Mouse (Mus musculus) left cerebral cortex, adult 18-20 months (tissue): ENCODE results near the gene Mcur1. TPM values are rescaled to one million over a fixed set of nuclear protein-coding genes. Genes with fewer than 3 reads are reported as not detected.

Source experiments
- DNase-seq, 2 experiments: peaks; one replicate each; pipeline ENCODE4 v3.0.0; 2021 to 2022; ENCODE audit warnings: low spot score in 2 of 2, mixed read lengths in 1 of 2
- long read RNA-seq, 2 experiments: library from polyadenylated mRNA; stranded (forward); transcript quantifications; one replicate each; pipeline ENCODE4 v2.0.0; 2021
- total RNA-seq, 2 experiments: library from RNA; stranded (reverse); gene quantifications; 2 replicates each; pipeline ENCODE4 v1.2.3; 2021

The Mcur1 gene
- total RNA-seq, result 10 to 100 TPM; 17.1 to 17.9 TPM
- long read RNA-seq, experiment 1, full-length matches to known transcripts, result 19 of 21 reads
- long read RNA-seq, experiment 1, partial matches to known transcripts, result 0 of 21 reads
- long read RNA-seq, experiment 1, other reads (novel, unspliced or antisense), result 2 of 21 reads
- long read RNA-seq, experiment 2, full-length matches to known transcripts, result 8 of 17 reads
- long read RNA-seq, experiment 2, partial matches to known transcripts, result 0 of 17 reads
- long read RNA-seq, experiment 2, other reads (novel, unspliced or antisense), result 9 of 17 reads

DNA sequence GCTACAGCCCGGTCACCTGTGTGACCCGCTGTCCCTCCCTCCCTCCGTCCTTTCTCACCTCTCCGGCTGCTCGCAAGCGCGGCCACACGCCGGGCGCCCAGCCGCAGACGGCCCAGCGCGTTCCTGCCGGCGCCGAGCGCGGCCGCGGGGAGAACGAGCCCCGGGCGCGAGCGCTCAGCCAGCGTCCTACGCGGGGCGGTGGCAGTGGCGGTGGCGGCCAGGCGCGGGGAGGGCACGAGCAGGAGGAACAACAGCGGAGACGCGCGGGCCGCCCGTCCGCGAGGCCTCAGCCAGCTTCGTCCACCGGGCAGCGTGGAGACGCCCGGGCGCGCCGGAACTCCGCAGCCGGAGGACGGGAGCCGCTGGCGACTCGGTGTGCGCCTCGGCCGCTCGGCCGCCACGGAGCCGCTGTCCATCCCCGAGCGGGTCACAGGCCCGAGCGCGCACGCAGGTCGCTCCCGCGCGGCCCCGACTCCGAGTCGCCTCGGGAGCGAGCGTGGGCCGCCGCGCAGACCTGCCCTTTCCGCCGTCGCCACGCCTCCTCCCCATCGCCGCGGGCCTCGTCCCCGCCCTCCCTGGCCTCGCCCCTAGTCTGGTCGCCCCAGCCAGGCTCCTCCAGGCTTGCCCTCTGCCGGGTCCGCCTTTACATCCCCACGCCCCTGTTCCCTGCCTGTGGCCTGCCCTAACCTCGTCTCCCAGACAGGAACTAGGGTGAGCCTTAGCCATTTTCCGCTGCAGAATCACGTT lies at the start of gene Mcur1:
Gene Mcur1 (minus strand): TSS at position 481 of the 747 bp plus-strand sequence.
- DNase-seq, result peak; percentile 81 to 90

DNA sequence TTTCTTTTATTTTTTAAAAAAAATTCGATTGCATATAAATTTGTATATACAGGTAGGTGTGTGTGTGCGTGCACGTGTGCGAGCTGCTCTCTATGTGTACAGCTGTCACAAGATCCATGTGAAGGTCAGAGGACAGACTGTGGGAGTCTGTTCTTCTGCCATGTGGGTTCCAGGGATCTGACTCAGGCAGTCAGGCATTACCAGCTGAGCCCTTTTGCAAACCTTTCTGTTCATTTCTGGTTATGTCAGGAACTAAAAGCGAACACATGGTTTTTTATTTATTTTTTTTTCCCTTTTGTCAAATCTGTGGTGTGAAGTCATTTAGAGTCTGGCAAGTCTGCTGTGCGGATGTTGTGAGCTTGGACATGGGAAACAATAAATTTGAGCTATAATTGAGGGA lies 48.9 kb upstream of the Mcur1 start:
- DNase-seq, result no peak

DNA sequence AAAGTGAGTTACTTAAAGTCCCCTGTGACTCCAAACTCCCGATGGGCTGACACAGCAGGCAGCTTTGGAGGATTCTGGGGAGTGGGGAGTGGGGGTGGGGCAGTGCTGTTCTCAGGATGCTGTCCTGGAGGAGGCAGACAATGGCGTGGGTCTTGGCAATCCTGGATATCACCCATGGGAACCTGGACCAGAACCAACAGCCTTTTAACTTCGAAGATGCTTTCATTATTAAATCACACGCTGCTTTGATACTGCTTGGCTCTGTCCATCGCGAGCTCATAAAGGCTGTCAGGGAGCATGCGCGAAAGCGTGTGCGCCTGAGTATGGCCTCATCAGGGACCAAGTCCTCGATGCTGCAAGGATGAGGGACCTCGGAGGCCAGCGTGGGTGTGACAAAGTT lies 43.1 kb upstream of the Mcur1 start:
- DNase-seq, result no peak

- no peak for DNase-seq
Measured at GRCm38 (mm10) chr13:43602440-43602839, 42.4 kb upstream of the Mcur1 start.

DNA sequence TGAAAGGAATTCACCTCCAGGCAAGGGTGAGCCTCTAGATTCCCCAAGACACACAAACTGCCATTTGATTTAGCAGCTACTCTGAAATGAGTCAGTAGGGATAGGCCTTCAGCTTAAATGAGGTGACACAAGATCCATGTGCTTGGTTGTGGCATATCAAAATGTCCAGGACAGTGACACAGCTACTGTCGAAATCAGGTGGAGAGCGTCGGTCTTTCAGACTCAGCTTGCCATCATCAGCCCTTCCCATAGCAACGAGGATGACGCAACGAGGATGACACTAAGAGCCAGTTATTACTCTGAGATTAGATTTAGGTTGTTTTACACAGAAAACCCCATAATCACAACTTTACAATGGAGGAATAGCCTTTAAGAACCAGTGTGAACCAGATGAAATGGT lies 41.0 kb upstream of the Mcur1 start:
- DNase-seq, result no peak

DNA sequence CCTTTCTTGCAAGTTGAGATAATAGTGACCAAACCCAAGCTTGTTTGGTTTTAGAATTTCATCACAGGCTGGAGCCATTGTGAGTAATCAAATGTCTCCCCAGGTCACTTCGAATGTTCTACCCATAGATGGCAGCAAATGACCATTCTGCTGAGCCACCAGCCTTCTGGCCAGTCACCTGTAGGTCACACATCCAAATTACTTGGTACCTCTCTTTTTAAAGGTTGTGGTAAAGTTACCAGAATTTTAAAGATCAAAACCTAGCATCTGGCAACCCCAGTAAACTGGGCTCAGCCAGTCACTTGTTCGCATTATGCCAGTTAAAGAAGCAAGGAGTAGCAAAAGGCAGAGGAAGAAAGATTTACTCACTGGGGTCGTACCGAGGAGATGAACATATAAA lies 35.9 kb upstream of the Mcur1 start:
- DNase-seq, result peak in 1 of 2 experiments; percentile 48

- DNase-seq, result no peak
Measured at GRCm38 (mm10) chr13:43592681-43593068, 32.7 kb upstream of the Mcur1 start.

DNA sequence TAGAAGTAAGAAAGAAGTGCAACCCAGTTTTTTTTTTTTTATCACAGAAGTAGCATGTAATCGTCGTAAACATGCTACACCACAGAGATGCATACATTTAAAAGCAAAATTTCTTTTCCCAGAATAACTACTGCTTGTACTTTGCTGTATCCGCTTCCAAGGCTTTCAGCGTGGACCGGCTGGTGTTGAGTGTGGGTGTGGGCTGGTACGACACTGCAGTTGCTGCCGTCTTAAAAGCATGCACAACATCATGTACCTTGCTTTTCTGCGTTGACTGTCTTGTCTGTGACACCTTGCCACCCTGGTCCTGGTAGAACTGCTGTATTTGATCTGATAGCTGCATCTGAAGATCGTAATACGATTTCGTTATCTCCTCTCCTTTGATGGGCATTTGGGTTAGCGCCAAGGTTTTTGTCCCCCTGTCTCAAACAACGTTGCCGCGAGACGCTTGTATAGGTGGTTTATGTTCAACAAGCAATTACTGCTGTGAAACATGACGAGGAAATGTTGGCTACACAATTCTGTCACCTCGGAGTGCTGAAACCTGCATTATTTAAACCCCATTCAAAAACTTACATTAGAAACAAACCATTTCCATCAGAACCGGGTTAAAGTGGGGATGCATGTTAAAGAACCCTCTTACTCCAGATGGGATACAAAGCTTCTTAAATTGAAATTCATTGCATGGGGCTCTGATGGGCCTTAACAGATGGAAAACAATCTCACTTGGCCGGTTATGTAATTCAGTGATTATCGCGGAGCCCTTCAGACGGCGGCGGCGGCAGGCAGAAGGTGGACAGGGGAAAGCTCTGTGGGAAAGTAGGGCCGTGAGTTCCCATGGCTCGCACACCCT lies 32.1 kb upstream of the Mcur1 start:
- peak in 1 of 2 experiments; percentile 42 for DNase-seq

DNA sequence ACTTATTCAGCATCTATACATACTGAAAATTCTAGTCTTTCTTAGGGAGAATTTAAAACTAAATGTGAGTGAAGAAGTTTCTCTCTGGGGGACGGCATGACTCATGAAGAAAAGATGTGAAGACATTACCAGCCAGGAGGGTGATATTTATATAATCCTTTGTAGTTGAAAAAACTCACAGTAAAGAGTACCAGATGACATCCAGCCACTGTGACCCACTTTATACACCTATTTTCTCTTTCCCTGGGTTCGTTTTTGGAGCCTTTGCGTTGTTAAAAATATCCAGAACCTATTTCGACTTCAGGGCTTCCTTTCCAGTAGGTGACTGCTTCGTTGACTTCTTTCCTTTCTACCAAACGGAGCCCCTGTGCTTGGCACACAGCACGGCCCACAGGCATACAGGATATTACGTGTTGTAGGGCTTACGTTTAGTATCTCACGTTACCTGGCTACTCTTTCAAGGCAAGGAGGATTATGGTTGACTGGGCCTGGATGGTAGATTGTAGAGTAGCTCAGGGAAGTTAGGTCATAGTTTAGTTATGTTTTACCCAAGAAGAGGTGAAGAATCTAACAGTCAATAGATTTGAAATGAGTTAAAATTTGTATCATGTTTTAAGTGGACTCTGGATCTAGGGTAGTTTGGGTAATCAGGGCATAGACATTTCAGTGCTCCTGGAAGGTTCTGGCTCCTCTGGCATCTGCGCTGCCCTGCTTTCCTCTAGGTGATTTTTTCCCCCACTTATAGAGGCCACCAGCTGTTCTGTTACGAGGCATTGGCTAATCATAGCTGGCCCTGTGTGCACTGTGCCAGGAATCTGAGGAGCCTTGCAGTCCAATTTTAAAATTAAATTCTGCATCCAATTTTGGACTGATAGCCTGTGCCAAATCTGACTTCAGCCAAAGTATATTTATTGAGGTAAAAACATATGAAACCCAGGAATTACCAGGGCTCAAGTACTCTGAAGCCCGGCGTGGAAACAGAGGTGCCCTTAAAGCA lies 28.2 kb upstream of the Mcur1 start:
- DNase-seq, result peak; percentile 42 to 43

DNA sequence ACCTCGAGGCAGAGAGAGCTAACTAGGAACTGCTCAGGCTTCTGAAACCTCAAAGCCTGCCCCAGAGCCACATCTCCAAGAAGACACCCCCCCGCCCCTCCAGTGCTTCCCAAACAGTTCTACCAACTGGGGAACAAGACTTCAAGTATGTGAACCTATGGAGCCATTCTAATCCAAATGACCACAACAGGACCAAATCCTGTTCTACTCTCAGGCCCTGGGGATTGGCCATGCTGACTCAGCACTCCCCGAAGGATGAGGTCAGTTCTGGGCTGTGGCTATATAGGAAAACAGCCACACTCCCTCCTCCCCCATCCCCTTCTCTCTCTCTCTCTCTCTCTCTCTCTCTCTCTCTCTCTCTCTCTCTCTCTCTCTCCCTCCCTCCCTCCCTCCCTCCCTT lies 27.0 kb upstream of the Mcur1 start:
- no peak for DNase-seq

DNA sequence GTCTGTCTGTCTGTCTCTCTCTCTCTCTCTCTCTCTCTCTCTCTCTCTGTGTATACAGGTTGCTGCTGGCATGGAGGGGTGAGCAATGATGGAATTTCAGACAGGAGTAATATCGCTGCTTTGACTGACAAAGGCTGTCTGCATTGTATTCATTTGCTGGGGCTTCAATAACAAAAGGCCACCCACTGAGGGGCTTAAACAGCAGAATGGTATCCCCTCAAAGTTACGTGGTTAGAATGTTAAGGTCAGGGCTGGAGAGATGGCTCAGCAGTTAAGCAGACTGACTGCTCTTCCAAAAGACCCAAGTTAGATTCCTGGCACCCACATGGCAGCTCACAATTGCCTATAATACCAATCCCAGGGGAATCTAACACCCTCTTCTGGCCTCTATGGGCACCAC lies 25.3 kb upstream of the Mcur1 start:
- no peak for DNase-seq

- no peak for DNase-seq
Measured at GRCm38 (mm10) chr13:43583504-43583903, 23.5 kb upstream of the Mcur1 start.

GRCm38 (mm10) chr13:43582961-43583360 lies 23.0 kb upstream of the Mcur1 start:
- no peak for DNase-seq

DNA sequence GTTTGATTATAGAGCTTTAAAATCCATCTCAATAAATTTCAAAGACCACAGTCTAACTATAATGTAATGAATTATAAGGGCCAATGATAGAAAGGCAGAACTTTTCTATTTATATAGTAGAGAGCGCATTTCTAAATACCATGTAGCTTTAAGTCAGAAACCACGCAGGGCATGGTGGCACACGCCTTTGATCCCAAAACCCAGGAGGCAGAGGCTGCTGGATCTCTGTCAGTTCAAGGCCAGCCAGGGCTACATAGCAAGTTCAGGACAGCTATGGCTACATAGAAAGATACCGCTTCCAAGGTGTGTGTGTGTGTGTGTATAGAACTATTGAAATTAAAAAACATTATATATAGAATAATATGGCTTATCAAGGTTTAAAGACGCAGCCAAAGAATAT lies 20.7 kb upstream of the Mcur1 start:
- DNase-seq, result no peak

DNA sequence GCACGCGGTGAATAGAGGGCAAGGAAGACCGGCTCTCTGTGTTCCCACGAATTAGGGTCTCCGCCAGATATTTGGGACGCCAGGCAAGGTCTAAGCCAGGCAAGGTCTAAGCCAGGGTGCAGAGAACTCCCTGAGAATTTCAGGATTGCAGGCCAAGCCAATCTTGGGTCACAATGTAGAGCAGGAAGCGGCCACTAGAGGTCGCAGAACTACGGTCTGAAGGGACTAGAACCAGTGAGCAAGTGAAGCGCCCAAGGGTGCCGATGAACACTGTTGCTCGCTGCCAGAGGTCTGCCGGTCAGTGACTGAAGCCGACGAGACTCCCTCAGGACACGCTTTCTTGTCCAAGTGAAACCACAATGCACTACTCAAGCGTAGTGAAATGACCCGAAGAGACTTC lies 19.7 kb upstream of the Mcur1 start:
- peak; percentile 41 to 60 for DNase-seq

DNA sequence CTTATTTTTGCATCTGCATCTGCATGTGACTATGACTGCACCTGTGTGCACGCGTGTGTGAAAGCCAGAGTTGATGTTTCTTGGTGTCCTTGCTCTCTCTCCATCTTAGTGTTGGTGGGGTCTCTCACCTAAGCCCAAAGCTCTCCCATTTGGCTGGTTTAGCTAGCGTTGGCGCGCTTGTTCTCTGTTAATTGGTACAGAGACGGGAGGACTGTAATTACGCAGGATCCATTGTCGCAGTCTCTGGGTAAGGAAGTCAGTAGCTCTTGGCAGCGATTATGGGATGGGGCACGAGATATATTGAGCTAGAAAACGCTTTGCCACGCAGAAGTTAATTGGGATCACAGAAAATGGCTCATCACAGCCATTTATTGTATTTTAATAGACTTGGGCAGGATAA lies 17.8 kb upstream of the Mcur1 start:
- no peak for DNase-seq

DNA sequence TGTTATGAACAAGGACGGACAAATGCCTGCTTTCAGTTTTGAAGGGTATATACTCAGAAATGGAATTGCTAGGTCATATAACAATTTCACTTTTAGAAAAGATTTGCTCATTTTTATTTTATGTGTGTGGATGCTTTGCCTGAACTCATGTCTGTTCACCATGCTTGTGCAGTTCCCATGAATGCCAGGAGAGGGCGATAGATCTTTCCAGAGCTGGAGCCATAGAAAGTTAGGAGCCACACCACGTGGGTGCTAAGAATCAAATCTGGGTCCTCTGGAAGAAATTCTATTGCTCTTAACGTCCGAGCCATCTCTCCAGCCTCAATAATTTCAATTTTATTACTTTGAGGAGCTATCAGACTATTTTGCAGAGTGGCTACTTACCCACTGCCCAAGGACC lies 17.3 kb upstream of the Mcur1 start:
- no peak for DNase-seq

- DNase-seq, result no peak
Measured at GRCm38 (mm10) chr13:43575431-43575830, 15.4 kb upstream of the Mcur1 start.

- DNase-seq, result no peak
Measured at GRCm38 (mm10) chr13:43573979-43574378, 14.0 kb upstream of the Mcur1 start.

GRCm38 (mm10) chr13:43567141-43567891 lies 7.3 kb upstream of the Mcur1 start:
- peak; percentile 37 to 39 for DNase-seq
